Mouse (Mus musculus) cerebellum, adult 2 months (tissue): ENCODE results near the gene Grhl3.

ENCODE experiments used
- CTCF ChIP-seq: fragments of 200-500 bp; IDR thresholded peaks from 2 replicates; pipeline ENCODE4 v1.5.1; 2011; ENCODE audit warnings: low read depth, mild to moderate bottlenecking, control low read depth, low read length, moderate library complexity, borderline replicate concordance; ENCODE audit not compliant: insufficient read depth
- POLR2A ChIP-seq: fragments of 200-500 bp; IDR thresholded peaks from 2 replicates; pipeline ENCODE4 v1.6.1; 2011; ENCODE audit warnings: low read length, control low read depth, borderline replicate concordance; ENCODE audit not compliant: insufficient read depth

DNA sequence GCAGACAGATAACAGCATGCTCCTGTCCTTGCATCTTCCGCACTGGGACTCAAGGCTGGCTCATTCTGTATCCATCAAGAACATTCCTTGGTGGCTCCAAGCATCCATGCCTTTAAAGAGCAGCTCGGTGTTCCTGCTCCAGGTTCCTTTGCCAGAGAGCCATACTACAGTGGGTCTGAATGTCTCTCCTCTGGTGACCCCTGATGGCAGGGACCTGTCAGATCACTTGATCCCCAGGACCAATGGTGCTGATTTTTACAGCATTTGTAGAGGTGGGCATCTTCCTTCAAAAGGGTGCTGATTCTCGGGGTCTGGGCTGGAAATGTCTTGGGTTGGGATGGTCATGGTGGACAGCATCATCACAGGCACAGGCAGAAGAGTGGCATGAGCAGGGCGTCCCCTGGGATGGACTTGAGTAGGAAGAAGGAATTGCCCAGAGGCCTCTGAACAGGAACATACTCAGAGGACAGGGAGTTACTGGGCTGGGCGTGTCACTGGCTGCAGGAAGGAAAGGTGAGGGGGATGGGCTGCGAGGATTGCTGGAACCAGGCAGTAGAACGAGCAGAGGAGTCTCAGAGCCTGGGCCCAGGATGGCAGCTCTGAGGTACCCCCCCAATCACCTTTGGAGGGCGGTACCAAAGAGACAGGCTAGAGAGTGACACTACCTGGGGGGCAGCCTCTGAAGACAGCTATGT is 18.3 kb upstream of the Grhl3 start:
- TF ChIP-seq POLR2A (no peak), CTCF (no peak)
